Mouse (Mus musculus): Measurements from ENCODE around the gene Cadps2. TPM values are rescaled to one million over a fixed set of nuclear protein-coding genes. Genes with fewer than 3 reads are reported as not detected.

The Cadps2 gene
- polyA plus RNA-seq, 1 experiment = not detected

- TF ChIP-seq POLR2A (IDR thresholded peaks at IDR 0.05; ENCODE audit: low read depth, low read length) = no peak
- TF ChIP-seq CTCF (IDR thresholded peaks at IDR 0.05; ENCODE audit: borderline replicate concordance, insufficient read depth, low read length) = no peak
- Histone ChIP-seq H3K4me1 (ENCODE audit: control insufficient read depth, insufficient read depth, low read length) (no peaks in the 10 kb centered on the region), H3K27ac (ENCODE audit: insufficient read depth, low read length) (no peak overlapping the region), H3K4me3 (ENCODE audit: insufficient read depth, low read length) (no peak overlapping the region)
Observed at GRCm38 (mm10) chr6:23700879-23701278, 138.3 kb downstream of the Cadps2 start.

DNA sequence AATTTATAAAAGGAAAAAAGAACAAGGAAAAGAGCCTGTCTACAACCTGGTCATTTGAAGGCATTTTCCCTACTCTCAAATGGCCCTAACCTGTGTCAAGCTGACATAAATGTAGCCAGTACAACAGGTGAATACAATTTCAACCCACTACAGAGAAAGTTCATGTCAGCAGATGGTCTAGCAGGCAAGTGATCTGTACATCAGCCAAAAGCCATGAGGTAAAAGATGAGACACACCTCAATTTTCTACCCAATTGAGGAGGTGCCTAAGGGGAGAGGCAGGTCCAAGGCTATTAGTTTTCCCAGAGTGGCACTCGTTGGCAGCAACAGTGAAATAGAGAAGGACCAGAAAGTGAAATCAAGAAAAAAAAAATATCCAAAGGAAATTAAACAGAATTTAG is 161.0 kb downstream of the Cadps2 start:
- Histone ChIP-seq H3K4me1 (ENCODE audit: control insufficient read depth, insufficient read depth, low read length) (no peaks in the 10 kb centered on the region), H3K4me3 (ENCODE audit: insufficient read depth, low read length) (no peak overlapping the region), H3K27ac (ENCODE audit: insufficient read depth, low read length) (no peak overlapping the region)
- TF ChIP-seq POLR2A (IDR thresholded peaks at IDR 0.05; ENCODE audit: low read depth, low read length) = no peak

DNA sequence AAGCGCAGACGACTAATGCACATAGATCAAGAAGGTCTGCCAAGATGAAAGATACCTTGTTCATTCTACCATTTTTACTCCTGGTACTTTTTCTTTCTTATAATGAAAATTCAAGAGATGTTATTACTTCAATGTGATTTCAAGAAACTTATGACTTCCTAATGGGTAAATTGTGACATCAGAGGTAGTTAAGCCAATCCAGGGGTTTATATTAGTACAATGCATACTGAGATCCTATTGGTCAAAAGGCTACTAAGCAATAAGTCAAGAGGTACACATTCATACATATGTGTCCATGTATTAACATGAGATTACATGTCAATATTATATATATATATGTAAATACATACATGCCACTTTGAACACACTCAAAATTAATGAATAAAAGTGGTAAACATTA is 184.2 kb downstream of the Cadps2 start, which contains the start of gene Rnf148:
TSS of gene Rnf148 (minus strand) at position 101 of the 400 bp plus-strand sequence.
- TF ChIP-seq POLR2A (IDR thresholded peaks at IDR 0.05; ENCODE audit: low read depth, low read length) = no peak
- TF ChIP-seq CTCF (IDR thresholded peaks at IDR 0.05; ENCODE audit: borderline replicate concordance, insufficient read depth, low read length) = no peak
- no peak within 1 kb of the TSS for H3K27ac ChIP-seq (ENCODE audit: insufficient read depth, low read length)
- no peak within 1 kb of the TSS for H3K4me3 ChIP-seq (ENCODE audit: insufficient read depth, low read length)
- H3K4me1 ChIP-seq (ENCODE audit: control insufficient read depth, insufficient read depth, low read length) = no peaks in the 10 kb centered on the region

GRCm38 (mm10) chr6:23650205-23650604 is 189.0 kb downstream of the Cadps2 start, which contains the start of gene Rnf133:
Rnf133 (minus strand) TSS chr6:23650305.
- no peaks in the 10 kb centered on the region for H3K4me1 ChIP-seq (ENCODE audit: control insufficient read depth, insufficient read depth, low read length)
- H3K4me3 ChIP-seq (ENCODE audit: insufficient read depth, low read length) = no peak within 1 kb of the TSS
- no peak within 1 kb of the TSS for H3K27ac ChIP-seq (ENCODE audit: insufficient read depth, low read length)
- no peak for TF ChIP-seq POLR2A (IDR thresholded peaks at IDR 0.05; ENCODE audit: low read depth, low read length)
- TF ChIP-seq CTCF (IDR thresholded peaks at IDR 0.05; ENCODE audit: borderline replicate concordance, insufficient read depth, low read length) = no peak

- TF ChIP-seq CTCF (IDR thresholded peaks at IDR 0.05; ENCODE audit: borderline replicate concordance, insufficient read depth, low read length) (no peak), POLR2A (IDR thresholded peaks at IDR 0.05; ENCODE audit: low read depth, low read length) (no peak)
- no peak overlapping the region for H3K27ac ChIP-seq (ENCODE audit: insufficient read depth, low read length)
- no peak overlapping the region for H3K4me3 ChIP-seq (ENCODE audit: insufficient read depth, low read length)
- no peaks in the 10 kb centered on the region for H3K4me1 ChIP-seq (ENCODE audit: control insufficient read depth, insufficient read depth, low read length)
Observed at GRCm38 (mm10) chr6:23648732-23649131, 190.5 kb downstream of the Cadps2 start.

GRCm38 (mm10) chr6:23647627-23648247 is 191.5 kb downstream of the Cadps2 start:
- no peak for TF ChIP-seq POLR2A (IDR thresholded peaks at IDR 0.05; ENCODE audit: low read depth, low read length)
- no peak for TF ChIP-seq CTCF (IDR thresholded peaks at IDR 0.05; ENCODE audit: borderline replicate concordance, insufficient read depth, low read length)
- Histone ChIP-seq H3K27ac (ENCODE audit: insufficient read depth, low read length) (no peak overlapping the region), H3K4me3 (ENCODE audit: insufficient read depth, low read length) (no peak overlapping the region)

GRCm38 (mm10) chr6:23637081-23637480 is 202.1 kb downstream of the Cadps2 start:
- Histone ChIP-seq H3K27ac (ENCODE audit: insufficient read depth, low read length) (no peak overlapping the region), H3K4me3 (ENCODE audit: insufficient read depth, low read length) (no peak overlapping the region), H3K4me1 (ENCODE audit: control insufficient read depth, insufficient read depth, low read length) (no peaks in the 10 kb centered on the region)
- TF ChIP-seq POLR2A (IDR thresholded peaks at IDR 0.05; ENCODE audit: low read depth, low read length) (no peak), CTCF (IDR thresholded peaks at IDR 0.05; ENCODE audit: borderline replicate concordance, insufficient read depth, low read length) (no peak)

More at GRCm38 (mm10) chr6:23647627-23648247, 191.5 kb downstream of the Cadps2 start:
- H3K4me1 ChIP-seq (ENCODE audit: control insufficient read depth, insufficient read depth, low read length) = no peaks in the 10 kb centered on the region

- TF ChIP-seq POLR2A (IDR thresholded peaks at IDR 0.05; ENCODE audit: low read depth, low read length) = no peak
- no peak for TF ChIP-seq CTCF (IDR thresholded peaks at IDR 0.05; ENCODE audit: borderline replicate concordance, insufficient read depth, low read length)
- no peak overlapping the region for H3K27ac ChIP-seq (ENCODE audit: insufficient read depth, low read length)
- H3K4me1 ChIP-seq (ENCODE audit: control insufficient read depth, insufficient read depth, low read length) = no peaks in the 10 kb centered on the region
- no peak overlapping the region for H3K4me3 ChIP-seq (ENCODE audit: insufficient read depth, low read length)
Observed at GRCm38 (mm10) chr6:23635208-23635607, 204.0 kb downstream of the Cadps2 start.

- no peak for TF ChIP-seq POLR2A (IDR thresholded peaks at IDR 0.05; ENCODE audit: low read depth, low read length)
- TF ChIP-seq CTCF (IDR thresholded peaks at IDR 0.05; ENCODE audit: borderline replicate concordance, insufficient read depth, low read length) = no peak
- Histone ChIP-seq H3K4me1 (ENCODE audit: control insufficient read depth, insufficient read depth, low read length) (no peaks in the 10 kb centered on the region), H3K27ac (ENCODE audit: insufficient read depth, low read length) (no peak overlapping the region), H3K4me3 (ENCODE audit: insufficient read depth, low read length) (no peak overlapping the region)
Observed at GRCm38 (mm10) chr6:23634016-23634415, 205.2 kb downstream of the Cadps2 start.

DNA sequence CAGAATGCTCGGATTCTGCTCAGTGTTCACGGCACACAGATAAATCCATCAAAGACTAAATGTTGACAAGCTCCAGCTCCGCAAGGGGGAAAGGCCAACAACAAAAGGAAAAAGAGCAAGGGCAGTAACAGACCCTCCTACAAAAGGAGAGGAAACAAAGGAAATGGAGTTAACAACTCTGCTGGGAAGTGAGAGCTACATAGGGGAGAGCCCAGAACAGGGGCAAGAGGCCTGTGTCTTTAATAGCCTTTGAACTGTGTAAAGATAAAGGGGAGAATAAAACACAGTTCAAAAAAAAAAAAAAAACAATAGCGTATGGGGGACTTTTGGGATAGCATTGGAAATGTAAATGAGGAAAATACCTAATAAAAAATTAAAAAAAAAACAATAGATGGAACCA is 208.8 kb downstream of the Cadps2 start:
- no peak overlapping the region for H3K4me3 ChIP-seq (ENCODE audit: insufficient read depth, low read length)
- no peak overlapping the region for H3K27ac ChIP-seq (ENCODE audit: insufficient read depth, low read length)
- TF ChIP-seq CTCF (IDR thresholded peaks at IDR 0.05; ENCODE audit: borderline replicate concordance, insufficient read depth, low read length) (no peak), POLR2A (IDR thresholded peaks at IDR 0.05; ENCODE audit: low read depth, low read length) (no peak)
- no peaks in the 10 kb centered on the region for H3K4me1 ChIP-seq (ENCODE audit: control insufficient read depth, insufficient read depth, low read length)
